Mouse (Mus musculus) limb, embryonic 14.5 days (tissue): ENCODE results near the gene Zfp867. TPM values are rescaled to one million over a fixed set of nuclear protein-coding genes. Genes with fewer than 3 reads are reported as not detected.

Source experiments
- ATAC-seq: fragments of 200-750 bp; cut with Nextera tagmentation; 2 replicates; pipeline ENCODE4 v1.8.0; 2017; ENCODE audit warnings: low read depth, moderate number of reproducible peaks, moderate TSS enrichment; ENCODE audit not compliant: low FRiP score
- DNase-seq: peaks from one replicate; pipeline ENCODE4 v3.0.0-alpha.2; 2015; ENCODE audit warnings: low spot score
- H3K27ac ChIP-seq: fragments of 300-500 bp; sonication (generic); replicated peaks from 2 replicates; pipeline ENCODE4 v1.5.1; 2014; ENCODE audit warnings: low read depth, mild to moderate bottlenecking, low read length, moderate library complexity, mixed read lengths
- H3K27me3 ChIP-seq: fragments of 300-500 bp; sonication (generic); 2 replicates; pipeline ENCODE4 v1.6.1; 2014; ENCODE audit warnings: low read length, mixed read lengths; ENCODE audit not compliant: control insufficient read depth, insufficient read depth
- H3K36me3 ChIP-seq: fragments of 300-500 bp; sonication (generic); 2 replicates; pipeline ENCODE4 v1.6.1; 2014; ENCODE audit warnings: mild to moderate bottlenecking, low read length, moderate library complexity, mixed read lengths; ENCODE audit not compliant: control insufficient read depth, insufficient read depth
- H3K4me1 ChIP-seq: fragments of 300-500 bp; sonication (generic); 2 replicates; pipeline ENCODE4 v1.6.1; 2014; ENCODE audit warnings: antibody characterized with exemption, low read length, mixed read lengths; ENCODE audit not compliant: control insufficient read depth, insufficient read depth
- H3K4me2 ChIP-seq: fragments of 300-500 bp; sonication (generic); replicated peaks from 2 replicates; pipeline ENCODE4 v1.6.1; 2014; ENCODE audit warnings: low read depth, mild to moderate bottlenecking, low read length, moderate library complexity; ENCODE audit not compliant: severe bottlenecking
- H3K4me3 ChIP-seq: fragments of 300-500 bp; sonication (generic); replicated peaks from 2 replicates; pipeline ENCODE4 v1.5.1; 2014; ENCODE audit warnings: low read length
- H3K9ac ChIP-seq: fragments of 300-500 bp; sonication (generic); 2 replicates; pipeline ENCODE4 v1.6.1; 2014; ENCODE audit warnings: mild to moderate bottlenecking, low read depth, low read length, moderate library complexity; ENCODE audit not compliant: severe bottlenecking
- H3K9me3 ChIP-seq: fragments of 300-500 bp; sonication (generic); 2 replicates; pipeline ENCODE4 v1.6.1; 2016; ENCODE audit warnings: low read length; ENCODE audit not compliant: control insufficient read depth
- POLR2A ChIP-seq: fragments of 200-500 bp; IDR thresholded peaks from 2 replicates; pipeline ENCODE4 v1.8.0; 2012; ENCODE audit warnings: inconsistent platforms, mild to moderate bottlenecking, moderate library complexity, borderline replicate concordance; ENCODE audit not compliant: insufficient read depth, insufficient read length; ENCODE audit errors: extremely low read depth
- WGBS: fragments of 180-500 bp; shearing (Covaris S2); extraction: QIAGEN DNeasy Blood & Tissue Kit; methylation state at CpG from one replicate; pipeline ENCODE4 v1.1.7; 2014; 5-methylcytosine and 5-hydroxymethylcytosine counted together
- polyA plus RNA-seq, 2 experiments: library from polyadenylated mRNA; depleted of rRNA in 1 of 2; stranded (reverse) in 1 of 2; unstranded in 1 of 2; fragments of >200 nt; fragmentation: Nextera tagmentation in 1 of 2; extraction: Ambion mirVana in 1 of 2; gene quantifications; 2 replicates each; pipeline versions ENCODE4 v1.2.1 to v1.2.3; 2012 to 2014

Zfp867 gene
- polyA plus RNA-seq, 2 experiments: 4.8 to 10.7 TPM

- no peaks in the 10 kb centered on the region for H3K9me3 ChIP-seq
- DNase-seq (no peak), ATAC-seq (no peak)
- no peaks in the 10 kb centered on the region for H3K27me3 ChIP-seq
- TF ChIP-seq POLR2A: no peak
- 90% methylated on average over 2 of the region's 2 CpGs for WGBS
- peaks cover 66% of the 10 kb centered on the region for H3K36me3 ChIP-seq
- no peak overlapping the region for H3K27ac ChIP-seq
- H3K9ac ChIP-seq: no peak overlapping the region
- no peak overlapping the region for H3K4me2 ChIP-seq
- H3K4me3 ChIP-seq: no peak overlapping the region
- H3K4me1 ChIP-seq: peaks cover 6% of the 10 kb centered on the region
These were observed 15.4 kb downstream of the Zfp867 start for GRCm38 (mm10) chr11:59456891-59457290.

- Histone ChIP-seq H3K4me1 (peaks cover 8% of the 10 kb centered on the region), H3K27me3 (no peaks in the 10 kb centered on the region), H3K4me2 (no peak overlapping the region), H3K36me3 (peaks cover 63% of the 10 kb centered on the region), H3K4me3 (no peak overlapping the region), H3K9ac (no peak overlapping the region), H3K27ac (no peak overlapping the region), H3K9me3 (no peaks in the 10 kb centered on the region)
- DNase-seq (no peak), ATAC-seq (no peak)
- no peak for TF ChIP-seq POLR2A
- 94% methylated on average over 2 of the region's 2 CpGs for WGBS
These were observed 15.9 kb downstream of the Zfp867 start for GRCm38 (mm10) chr11:59456346-59456745.

GRCm38 (mm10) chr11:59451086-59451485, 21.2 kb downstream of the Zfp867 start, which contains the start of gene Snap47:
Snap47 (minus strand) TSS chr11:59451186.
- DNase-seq (no peak), ATAC-seq (no peak)
- Histone ChIP-seq H3K27me3 (no peaks in the 10 kb centered on the region), H3K4me2 (peak within 1 kb of the TSS; percentile 90), H3K36me3 (peaks cover 37% of the 10 kb centered on the region), H3K4me3 (peak within 1 kb of the TSS; percentile 75), H3K4me1 (peaks cover 16% of the 10 kb centered on the region), H3K27ac (peak within 1 kb of the TSS; percentile 76), H3K9me3 (no peaks in the 10 kb centered on the region), H3K9ac (peak within 1 kb of the TSS; percentile 70)
- 81% methylated on average over 4 of the region's 4 CpGs for WGBS
- TF ChIP-seq POLR2A: no peak

GRCm38 (mm10) chr11:59450230-59450771, 22.0 kb downstream of the Zfp867 start:
- no peak for DNase-seq
- Histone ChIP-seq H3K9me3 (no peaks in the 10 kb centered on the region), H3K4me2 (peak overlapping the region; percentile 90), H3K27ac (peak overlapping the region; percentile 76), H3K36me3 (peaks cover 32% of the 10 kb centered on the region), H3K27me3 (no peaks in the 10 kb centered on the region), H3K9ac (peak overlapping the region; percentile 70), H3K4me1 (peaks cover 16% of the 10 kb centered on the region), H3K4me3 (peak overlapping the region; percentile 75)
- no peak for TF ChIP-seq POLR2A
- ATAC-seq: peak; percentile 53
- under 1% methylated on average over 38 of the region's 38 CpGs for WGBS

GRCm38 (mm10) chr11:59449741-59450229, 22.5 kb downstream of the Zfp867 start, which contains the start of gene Jmjd4:
Jmjd4 (plus strand) TSS chr11:59450045.
- Histone ChIP-seq H3K27me3 (no peaks in the 10 kb centered on the region), H3K9me3 (no peaks in the 10 kb centered on the region), H3K9ac (peak within 1 kb of the TSS; percentile 70), H3K36me3 (peaks cover 28% of the 10 kb centered on the region), H3K4me3 (peak within 1 kb of the TSS; percentile 75), H3K4me2 (peak within 1 kb of the TSS; percentile 90), H3K4me1 (peaks cover 16% of the 10 kb centered on the region), H3K27ac (peak within 1 kb of the TSS; percentile 76)
- ATAC-seq (peak; percentile 97), DNase-seq (peak; percentile 92)
- 0% methylated on average over 31 of the region's 40 CpGs for WGBS
- TF ChIP-seq POLR2A: peak; percentile 83; the same call in 1 of the 2 replicates
